ENCODE assay signal across 14 mouse cellular contexts in genomic region chr2:118500191-118500590, GRCm38 (mm10). TPM values are rescaled to one million over a fixed set of nuclear protein-coding genes. Genes with fewer than 3 reads are reported as not detected.
DNase-seq lines count a peak whose midpoint lies in the region; ATAC-seq lines count a peak whose summit lies in the region.
"Had no signal": no experiment of that assay in that cellular context is flagged by ENCODE, and none has a peak within 500 bp of the region (broad histone marks: within the 10 kb centered on the region; RNA-seq: fewer than 3 reads in every experiment).

No protein-coding gene starts in this region.

- no peaks in the 10 kb centered on the region for H3K36me3 ChIP-seq in hindbrain, embryonic 10.5 days
- H3K36me3 ChIP-seq in hindbrain, embryonic 14.5 days (replicated peaks; ENCODE audit: control insufficient read depth, insufficient read depth): no peaks in the 10 kb centered on the region
- no peaks in the 10 kb centered on the region for H3K36me3 ChIP-seq in embryonic facial prominence, embryonic 12.5 days
- no peaks in the 10 kb centered on the region for H3K36me3 ChIP-seq in embryonic facial prominence, embryonic 14.5 days (ENCODE audit: control insufficient read depth, insufficient read depth, low read length)
- no peaks in the 10 kb centered on the region for H3K36me3 ChIP-seq in limb, embryonic 15.5 days
- H3K36me3 ChIP-seq: heart, embryonic 12.5 days; lung, embryonic 15.5 days had no signal

- H3K4me1 ChIP-seq in hindbrain, embryonic 10.5 days (replicated peaks): peaks cover 27% of the 10 kb centered on the region
- 0 out of 2 replicates have a peak, but pooled peaks cover 11% of the 10 kb centered on the region for H3K4me1 ChIP-seq in hindbrain, embryonic 14.5 days (replicated peaks; ENCODE audit: control insufficient read depth, insufficient read depth, low read length)
- peaks cover 30% of the 10 kb centered on the region for H3K4me1 ChIP-seq in embryonic facial prominence, embryonic 12.5 days
- H3K4me1 ChIP-seq in embryonic facial prominence, embryonic 14.5 days (ENCODE audit: control insufficient read depth, insufficient read depth, low read length): peaks cover 26% of the 10 kb centered on the region
- H3K4me1 ChIP-seq in limb, embryonic 15.5 days: peaks cover 33% of the 10 kb centered on the region

- no peak overlapping the region for H3K4me3 ChIP-seq in hindbrain, embryonic 10.5 days
- H3K4me3 ChIP-seq in hindbrain, embryonic 14.5 days (replicated peaks; ENCODE audit: low read length): no peak overlapping the region
- no peak overlapping the region for H3K4me3 ChIP-seq in embryonic facial prominence, embryonic 12.5 days
- no peak overlapping the region for H3K4me3 ChIP-seq in embryonic facial prominence, embryonic 14.5 days (ENCODE audit: low read depth, low read length)
- H3K4me3 ChIP-seq in limb, embryonic 15.5 days: no peak overlapping the region
- H3K4me3 ChIP-seq: heart, embryonic 12.5 days; lung, embryonic 15.5 days had no signal

- no peak for ATAC-seq in hindbrain, embryonic 14.5 days (ENCODE audit: low FRiP score)
- no peak for ATAC-seq in embryonic facial prominence, embryonic 12.5 days (ENCODE audit: insufficient number of reproducible peaks, insufficient read depth, low FRiP score, low TSS enrichment)
- ATAC-seq in embryonic facial prominence, embryonic 14.5 days (ENCODE audit: low read depth): no peak
- ATAC-seq in limb, embryonic 15.5 days (ENCODE audit: insufficient number of reproducible peaks, low FRiP score, low TSS enrichment, low read depth): no peak

- H3K4me2 ChIP-seq in hindbrain, embryonic 14.5 days (replicated peaks): no peak overlapping the region
- no peak overlapping the region for H3K4me2 ChIP-seq in embryonic facial prominence, embryonic 12.5 days (replicated peaks)
- H3K4me2 ChIP-seq in embryonic facial prominence, embryonic 14.5 days (ENCODE audit: low read depth, low read length): no peak overlapping the region
- no peak overlapping the region for H3K4me2 ChIP-seq in limb, embryonic 15.5 days
- H3K4me2 ChIP-seq: heart, embryonic 12.5 days; lung, embryonic 15.5 days had no signal

- H3K27ac ChIP-seq in hindbrain, embryonic 10.5 days: peak overlapping the region; percentile 69
- H3K27ac ChIP-seq in hindbrain, embryonic 14.5 days: no peak overlapping the region
- peak overlapping the region; percentile 72 for H3K27ac ChIP-seq in embryonic facial prominence, embryonic 12.5 days
- peak overlapping the region; percentile 65 for H3K27ac ChIP-seq in embryonic facial prominence, embryonic 14.5 days (replicated peaks; ENCODE audit: low read depth, low read length)
- H3K27ac ChIP-seq in limb, embryonic 15.5 days: peak overlapping the region; percentile 48
- H3K27ac ChIP-seq: liver, embryonic 14.5 days; lung, embryonic 15.5 days had no signal

- no peak for DNase-seq in hindbrain, embryonic 10.5 days (ENCODE audit: low spot score)
- DNase-seq in hindbrain, embryonic 14.5 days (ENCODE audit: low spot score): no peak
- DNase-seq in embryonic facial prominence, embryonic 14.5 days (ENCODE audit: low spot score): no peak
- DNase-seq in embryo, embryonic 11 days: no peak
- DNase-seq in testis, postnatal 14 days (ENCODE audit: low spot score): no peak
- DNase-seq: cerebellum, postnatal 36 days; kidney, adult 2 months; kidney, postnatal 14 days; lung, postnatal 4 days had no signal

- no peaks in the 10 kb centered on the region for H3K9me3 ChIP-seq in hindbrain, embryonic 10.5 days
- H3K9me3 ChIP-seq in hindbrain, embryonic 14.5 days (ENCODE audit: control insufficient read depth, low read length): no peaks in the 10 kb centered on the region
- no peaks in the 10 kb centered on the region for H3K9me3 ChIP-seq in embryonic facial prominence, embryonic 12.5 days
- H3K9me3 ChIP-seq in embryonic facial prominence, embryonic 14.5 days (ENCODE audit: control insufficient read depth, low read length): no peaks in the 10 kb centered on the region
- no peaks in the 10 kb centered on the region for H3K9me3 ChIP-seq in limb, embryonic 15.5 days
- H3K9me3 ChIP-seq: heart, embryonic 12.5 days; lung, embryonic 15.5 days had no signal

- H3K27me3 ChIP-seq in hindbrain, embryonic 10.5 days (ENCODE audit: insufficient read depth, poor library complexity, severe bottlenecking): no peaks in the 10 kb centered on the region
- H3K27me3 ChIP-seq in hindbrain, embryonic 14.5 days (ENCODE audit: control insufficient read depth, insufficient read depth, low read length): no peaks in the 10 kb centered on the region
- no peaks in the 10 kb centered on the region for H3K27me3 ChIP-seq in embryonic facial prominence, embryonic 12.5 days
- no peaks in the 10 kb centered on the region for H3K27me3 ChIP-seq in embryonic facial prominence, embryonic 14.5 days (replicated peaks; ENCODE audit: control insufficient read depth, insufficient read depth, low read length)
- no peaks in the 10 kb centered on the region for H3K27me3 ChIP-seq in limb, embryonic 15.5 days
- H3K27me3 ChIP-seq: heart, embryonic 12.5 days; lung, embryonic 15.5 days had no signal

- H3K9ac ChIP-seq in hindbrain, embryonic 14.5 days: no peak overlapping the region
- no peak overlapping the region for H3K9ac ChIP-seq in embryonic facial prominence, embryonic 12.5 days
- H3K9ac ChIP-seq in embryonic facial prominence, embryonic 14.5 days (ENCODE audit: low read depth, low read length): no peak overlapping the region
- H3K9ac ChIP-seq in limb, embryonic 15.5 days: no peak overlapping the region
- H3K9ac ChIP-seq: liver, embryonic 14.5 days; lung, embryonic 15.5 days had no signal

- 86% methylated on average over 2 of the region's 2 CpGs for WGBS in hindbrain, embryonic 10.5 days
- WGBS in hindbrain, embryonic 14.5 days: 93% methylated on average over 2 of the region's 2 CpGs
- WGBS in embryonic facial prominence, embryonic 12.5 days: 76% methylated on average over 2 of the region's 2 CpGs
- WGBS in embryonic facial prominence, embryonic 14.5 days: 81% methylated on average over 2 of the region's 2 CpGs
- 73% methylated on average over 2 of the region's 2 CpGs for WGBS in limb, embryonic 15.5 days

RNA-seq across cellular contexts. Expression of gene Srp14, which starts 20.7 kb away (rescaled TPM):
- 281 and 316 TPM in 2 replicates for polyA plus RNA-seq in hindbrain, embryonic 10.5 days (2016; fragmentation: Nextera tagmentation; extraction: Ambion mirVana)
- polyA plus RNA-seq in hindbrain, embryonic 14.5 days (2014; fragmentation: Nextera tagmentation; extraction: Ambion mirVana): 298 and 339 TPM in 2 replicates
- 239 and 256 TPM in 2 replicates for polyA plus RNA-seq in embryonic facial prominence, embryonic 12.5 days (2016; fragmentation: Nextera tagmentation; extraction: Ambion mirVana)
- polyA plus RNA-seq in embryonic facial prominence, embryonic 14.5 days (2014; fragmentation: Nextera tagmentation; extraction: Ambion mirVana): 237 and 260 TPM in 2 replicates
- polyA plus RNA-seq in limb, embryonic 15.5 days (2015; fragmentation: Nextera tagmentation; extraction: Ambion mirVana): 235 and 240 TPM in 2 replicates

RNA-seq across cellular contexts. Expression of gene Bmf, which starts 49.3 kb away (rescaled TPM):
- polyA plus RNA-seq in hindbrain, embryonic 10.5 days (2016; fragmentation: Nextera tagmentation; extraction: Ambion mirVana): 4.8 and 4.9 TPM in 2 replicates
- polyA plus RNA-seq in hindbrain, embryonic 14.5 days (2014; fragmentation: Nextera tagmentation; extraction: Ambion mirVana): 3.3 and 3.8 TPM in 2 replicates
- 6.6 and 7.1 TPM in 2 replicates for polyA plus RNA-seq in embryonic facial prominence, embryonic 12.5 days (2016; fragmentation: Nextera tagmentation; extraction: Ambion mirVana)
- 5.6 and 7.6 TPM in 2 replicates for polyA plus RNA-seq in embryonic facial prominence, embryonic 14.5 days (2014; fragmentation: Nextera tagmentation; extraction: Ambion mirVana)
- 3.8 and 5.9 TPM in 2 replicates for polyA plus RNA-seq in limb, embryonic 15.5 days (2015; fragmentation: Nextera tagmentation; extraction: Ambion mirVana)
